Mouse (Mus musculus) erythroblast, embryonic 14.5 days (primary cell): ENCODE results near the gene Sf3a1.

Experiments used
- GATA1 ChIP-seq: IDR thresholded peaks from 2 replicates; pipeline ENCODE4 v1.6.1; 2012; ENCODE audit warnings: low read length, inconsistent platforms, mixed read lengths
- TAL1 ChIP-seq: IDR thresholded peaks from 3 replicates; pipeline ENCODE4 v1.6.1; 2012; ENCODE audit warnings: low read length, inconsistent platforms, mixed read lengths

DNA sequence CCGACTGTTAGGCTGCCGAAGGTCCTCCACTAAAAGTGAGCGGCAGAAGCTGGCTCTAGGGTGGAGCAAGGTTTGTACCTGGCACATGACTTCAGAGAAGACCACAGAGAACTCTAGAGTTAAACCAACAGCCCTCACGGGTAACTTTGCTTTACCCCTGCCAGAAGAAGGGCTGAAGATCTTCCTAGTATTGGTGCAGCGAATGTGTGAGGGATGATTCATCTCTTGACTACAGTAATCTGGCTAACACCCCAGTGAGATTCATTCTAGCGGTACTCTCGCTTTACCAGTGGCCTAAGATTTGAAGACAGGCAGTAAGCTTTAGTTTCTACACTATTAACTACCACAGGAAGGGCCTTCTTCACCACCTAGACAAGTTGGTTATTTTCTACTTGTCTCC lies 45.8 kb downstream of the Sf3a1 start:
- TF ChIP-seq GATA1: no peak
- TF ChIP-seq TAL1: no peak
